Mouse (Mus musculus) gastrocnemius, adult 2 months (tissue): ENCODE data around the gene Grik4. TPM values are rescaled to one million over a fixed set of nuclear protein-coding genes. Genes with fewer than 3 reads are reported as not detected.

Experiments used
- DNase-seq: peaks from one replicate; pipeline ENCODE4 v3.0.0; 2022
- H3K27ac ChIP-seq: fragments of 200-600 bp; 2 replicates; pipeline ENCODE4 v1.8.1; 2022; ENCODE audit warnings: mild to moderate bottlenecking
- H3K4me3 ChIP-seq: fragments of 200-600 bp; 2 replicates; pipeline ENCODE4 v1.8.1; 2022; ENCODE audit warnings: mild to moderate bottlenecking, moderate library complexity
- CTCF ChIP-seq: fragments of 200-600 bp; IDR thresholded peaks from 2 replicates; pipeline ENCODE4 v1.8.1; 2022; ENCODE audit warnings: antibody characterized with exemption, mild to moderate bottlenecking, moderate library complexity
- intact Hi-C: fragments of 180-260 bp; cut with DNase I; formaldehyde crosslinking; loops from one replicate; pipeline ENCODE4 v1.15.1; 2025
- total RNA-seq, 2 experiments: library from RNA; stranded (reverse); gene quantifications; 2 replicates each; pipeline ENCODE4 v1.2.3; 2021

Grik4 gene
- total RNA-seq, 2 experiments from 2014 or later = 0.22 TPM; not detected in 1

- Histone ChIP-seq H3K27ac (no peak overlapping the region), H3K4me3 (no peak overlapping the region)
- no peak for DNase-seq
- no peak for TF ChIP-seq CTCF
- intact Hi-C loops = no loop called here
Observed at GRCm38 (mm10) chr9:42728472-42728871, 215.8 kb downstream of the Grik4 start.

DNA sequence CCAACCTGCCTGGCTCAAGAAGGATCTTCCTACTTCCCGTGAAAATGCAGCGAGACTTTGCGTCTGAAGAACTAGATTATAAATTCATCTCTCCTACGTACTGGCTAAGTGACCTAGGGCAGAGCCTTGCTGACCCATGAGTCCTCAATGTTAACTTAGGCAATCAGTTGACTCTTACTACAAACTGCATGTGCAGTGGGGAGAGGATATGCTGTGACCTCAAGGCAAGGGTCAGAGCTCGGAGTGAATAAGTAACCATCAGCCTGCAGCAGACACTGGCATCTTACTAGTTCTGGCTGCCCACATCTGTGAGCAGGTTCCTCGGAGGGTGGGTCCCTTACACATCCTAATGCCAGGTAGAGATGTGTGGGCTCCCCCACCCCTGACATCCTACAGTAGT lies 216.6 kb downstream of the Grik4 start:
- TF ChIP-seq CTCF = no peak
- Histone ChIP-seq H3K27ac (no peak overlapping the region), H3K4me3 (no peak overlapping the region)
- no peak for DNase-seq
- intact Hi-C loops = no loop called here

DNA sequence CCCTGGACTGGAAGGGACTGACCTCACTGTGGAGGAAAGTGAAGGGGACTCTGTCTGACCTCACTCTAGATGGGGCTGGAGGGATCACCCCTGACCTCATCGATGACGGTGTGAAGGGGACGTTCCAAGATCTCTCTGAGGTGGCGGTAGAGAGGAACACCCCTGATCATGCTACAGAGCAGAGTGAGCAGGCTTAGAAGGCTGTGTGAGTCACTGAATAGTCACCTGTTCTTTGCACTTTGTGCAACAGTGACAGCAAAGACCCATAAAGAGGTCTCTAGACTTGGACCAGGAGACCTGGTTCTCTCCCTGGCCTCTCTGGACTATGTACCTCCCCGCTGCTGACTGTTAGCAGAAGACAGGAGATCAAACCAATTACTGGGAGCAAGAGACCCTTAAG lies 217.1 kb downstream of the Grik4 start:
- Histone ChIP-seq H3K4me3 (no peak overlapping the region), H3K27ac (no peak overlapping the region)
- TF ChIP-seq CTCF = no peak
- intact Hi-C loops = no loop called here
- no peak for DNase-seq

DNA sequence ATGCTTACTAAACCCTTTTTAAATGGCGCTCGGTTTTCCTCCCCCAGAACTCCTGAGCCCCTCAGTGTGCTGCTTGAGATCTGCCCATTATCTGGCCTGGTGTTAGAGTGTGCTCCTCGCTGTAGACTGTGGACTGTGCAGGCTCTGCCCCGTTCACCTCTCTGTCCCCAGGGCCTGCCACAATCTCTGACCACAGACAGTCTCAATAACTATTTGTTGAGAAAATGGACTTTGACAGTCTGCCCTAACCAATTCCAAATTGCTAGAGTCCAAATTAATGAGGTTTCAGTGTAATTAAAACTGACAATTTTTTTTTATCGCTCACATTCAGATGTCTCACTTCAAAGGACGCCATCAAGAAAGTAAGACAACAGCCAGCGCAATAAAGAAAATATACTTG lies 220.2 kb downstream of the Grik4 start:
- Histone ChIP-seq H3K4me3 (no peak overlapping the region), H3K27ac (no peak overlapping the region)
- intact Hi-C loops = no loop called here
- TF ChIP-seq CTCF = no peak
- DNase-seq = no peak

- H3K4me3 ChIP-seq = no peak overlapping the region
- no peak for DNase-seq
- H3K27ac ChIP-seq = no peak overlapping the region
- intact Hi-C loops = no loop called here
- no peak for TF ChIP-seq CTCF
Observed at GRCm38 (mm10) chr9:42722501-42722900, 221.8 kb downstream of the Grik4 start.

- H3K4me3 ChIP-seq = no peak overlapping the region
- intact Hi-C loops = no loop called here
- DNase-seq = no peak
- no peak for TF ChIP-seq CTCF
- H3K27ac ChIP-seq = no peak overlapping the region
Observed at GRCm38 (mm10) chr9:42721718-42722117, 222.6 kb downstream of the Grik4 start.

DNA sequence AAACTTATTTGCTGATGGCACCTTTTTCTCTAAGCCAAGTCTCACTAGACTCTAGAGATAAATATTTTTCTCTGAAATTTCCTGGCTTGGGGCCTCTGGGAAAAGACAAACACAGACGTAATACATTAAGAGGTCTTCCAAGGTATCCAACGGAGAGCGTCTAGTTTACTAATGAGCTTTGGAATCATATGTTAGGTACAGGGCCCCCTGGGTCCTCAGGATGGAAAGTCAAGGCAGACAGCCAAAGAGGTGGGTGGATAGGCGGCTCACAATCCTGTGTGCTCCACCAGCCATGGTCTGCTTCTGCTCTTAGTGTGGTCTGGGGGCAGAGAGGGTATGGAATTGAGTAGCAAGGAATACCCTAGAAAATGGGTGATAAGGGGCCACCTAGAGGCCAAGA lies 223.1 kb downstream of the Grik4 start:
- no peak overlapping the region for H3K4me3 ChIP-seq
- no peak for TF ChIP-seq CTCF
- H3K27ac ChIP-seq = no peak overlapping the region
- intact Hi-C loops = no loop called here
- DNase-seq = no peak

DNA sequence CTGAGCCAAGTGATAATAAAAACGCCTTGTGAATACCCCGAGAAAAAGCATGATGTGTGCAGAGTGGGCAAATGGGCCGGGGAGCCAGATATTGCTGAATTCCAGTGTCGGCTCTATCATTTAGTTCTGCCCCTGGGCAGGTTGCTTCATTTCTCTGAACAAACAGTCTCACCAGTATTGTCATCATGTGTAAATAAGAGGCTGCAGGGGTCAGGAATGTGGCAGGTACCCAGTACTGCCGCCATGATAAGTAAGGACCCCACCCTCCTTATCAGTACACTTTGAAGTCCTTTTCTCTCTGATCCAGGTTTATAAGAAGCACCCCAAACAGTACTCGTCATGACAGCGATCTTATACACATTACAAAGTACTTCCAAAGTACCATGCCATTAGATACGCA lies 230.4 kb downstream of the Grik4 start:
- intact Hi-C loops = no loop called here
- H3K27ac ChIP-seq = no peak overlapping the region
- no peak overlapping the region for H3K4me3 ChIP-seq
- no peak for DNase-seq
- no peak for TF ChIP-seq CTCF

GRCm38 (mm10) chr9:42705848-42706247 lies 238.4 kb downstream of the Grik4 start:
- no peak for DNase-seq
- H3K27ac ChIP-seq = no peak overlapping the region
- no peak overlapping the region for H3K4me3 ChIP-seq
- intact Hi-C loops = no loop called here
- TF ChIP-seq CTCF = no peak

- no peak for DNase-seq
- Histone ChIP-seq H3K27ac (no peak overlapping the region), H3K4me3 (no peak overlapping the region)
- intact Hi-C loops = no loop called here
- no peak for TF ChIP-seq CTCF
Observed at GRCm38 (mm10) chr9:42703191-42703854, 241.0 kb downstream of the Grik4 start.

DNA sequence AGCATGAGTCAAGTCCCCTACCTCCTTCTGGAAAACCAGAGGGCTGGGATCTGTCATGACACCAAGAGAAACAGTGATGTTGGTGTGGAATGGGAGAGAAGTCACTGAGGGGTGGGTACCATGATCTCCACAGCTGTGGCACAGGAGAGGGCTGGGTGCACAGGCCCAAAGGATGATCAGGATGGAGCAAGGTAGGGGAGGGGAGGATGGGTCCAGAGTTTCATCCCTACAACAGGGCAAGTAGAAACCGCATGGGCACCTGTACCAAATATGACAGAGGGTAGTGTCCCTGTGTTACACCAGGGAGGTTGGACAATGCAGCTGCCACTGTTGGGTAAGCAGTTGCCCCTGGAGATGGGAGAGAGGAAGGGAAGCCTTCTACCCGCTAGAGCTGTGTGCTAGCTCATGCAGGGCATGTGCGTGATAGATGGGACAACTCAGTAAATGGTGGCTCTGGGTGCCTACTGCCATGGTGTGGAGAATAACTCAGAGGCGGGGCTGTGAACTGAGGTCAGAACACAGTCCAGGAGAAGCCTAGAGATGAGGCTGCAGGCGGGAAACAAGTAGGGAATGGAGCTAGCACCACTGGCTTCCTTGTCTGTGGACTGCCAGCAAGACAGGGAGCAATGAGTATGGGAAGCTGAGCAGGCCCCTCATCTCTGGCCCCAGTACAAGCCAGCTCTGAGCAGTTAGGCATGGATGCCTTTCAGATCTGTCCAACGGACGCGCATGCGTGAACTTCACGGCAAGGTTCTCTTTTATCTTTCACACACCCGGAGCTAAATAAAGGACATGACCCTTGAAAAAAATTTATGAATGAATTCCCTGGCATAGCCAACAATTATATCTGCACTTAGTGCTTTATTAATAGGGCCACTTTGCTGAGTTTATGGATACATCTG lies 241.8 kb downstream of the Grik4 start:
- H3K4me3 ChIP-seq = no peak overlapping the region
- H3K27ac ChIP-seq = no peak overlapping the region
- intact Hi-C loops = no loop called here
- DNase-seq = no peak
- no peak for TF ChIP-seq CTCF

DNA sequence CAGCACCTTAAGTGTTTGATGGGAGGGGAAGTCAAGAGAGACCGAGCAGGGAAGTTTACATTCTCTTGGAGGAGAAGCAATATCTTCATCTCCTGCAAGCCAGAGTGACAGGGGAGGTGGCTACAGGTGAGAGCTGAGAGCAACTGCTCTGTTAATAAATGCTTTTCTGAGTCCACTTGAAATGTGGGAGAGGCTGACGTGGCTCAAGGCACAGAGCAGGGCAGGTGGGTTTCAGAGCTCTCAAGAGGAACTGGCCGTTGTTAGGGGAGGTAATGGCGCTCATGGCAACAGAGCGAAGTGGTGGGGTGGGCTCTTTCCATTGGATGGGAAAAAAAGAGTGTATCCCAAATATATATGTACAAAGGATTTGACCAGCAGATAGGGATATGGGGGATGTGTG lies 242.6 kb downstream of the Grik4 start:
- TF ChIP-seq CTCF = no peak
- no peak for DNase-seq
- no peak overlapping the region for H3K4me3 ChIP-seq
- H3K27ac ChIP-seq = no peak overlapping the region
- intact Hi-C loops = no loop called here

DNA sequence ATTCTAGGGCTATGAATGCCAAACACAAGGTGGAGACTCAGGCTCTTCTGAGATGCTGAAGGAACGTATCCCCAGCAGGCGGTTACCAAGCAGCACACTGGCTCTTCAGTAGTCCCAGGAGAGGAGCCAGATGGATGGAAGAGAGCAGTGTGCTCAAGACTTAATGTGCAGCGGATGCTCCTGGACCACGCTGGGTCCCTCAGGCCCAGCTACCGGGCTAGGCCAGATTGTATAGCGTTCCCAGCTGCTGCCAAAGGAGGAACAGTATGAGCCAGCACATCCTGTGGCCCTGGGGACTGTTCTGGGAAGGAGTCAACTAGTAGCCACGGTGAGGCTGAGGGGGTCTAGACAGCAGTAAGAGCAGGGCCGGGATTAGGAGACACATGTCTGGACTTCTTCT lies 251.3 kb downstream of the Grik4 start:
- no peak for DNase-seq
- no peak for TF ChIP-seq CTCF
- Histone ChIP-seq H3K4me3 (no peak overlapping the region), H3K27ac (no peak overlapping the region)
- intact Hi-C loops = no loop called here
